Mouse (Mus musculus) cerebellum, postnatal 10 days (tissue): ENCODE results near the gene Abce1.
A peak's percentile ranks its signal among the peaks of the same experiment; 100 is the strongest.

ENCODE experiments used
- DNase-seq, 2 experiments: peaks; one replicate each; pipeline ENCODE4 v3.0.0; 2021; ENCODE audit warnings: mixed read lengths in 2 of 2

Gene Abce1

GRCm38 (mm10) chr8:79639586-79640451, 71.7 kb downstream of the Abce1 start, which contains the start of gene Otud4:
Gene Otud4, plus strand, starts transcription at chr8:79639618.
- peak; percentile 68 to 71 for DNase-seq

DNA sequence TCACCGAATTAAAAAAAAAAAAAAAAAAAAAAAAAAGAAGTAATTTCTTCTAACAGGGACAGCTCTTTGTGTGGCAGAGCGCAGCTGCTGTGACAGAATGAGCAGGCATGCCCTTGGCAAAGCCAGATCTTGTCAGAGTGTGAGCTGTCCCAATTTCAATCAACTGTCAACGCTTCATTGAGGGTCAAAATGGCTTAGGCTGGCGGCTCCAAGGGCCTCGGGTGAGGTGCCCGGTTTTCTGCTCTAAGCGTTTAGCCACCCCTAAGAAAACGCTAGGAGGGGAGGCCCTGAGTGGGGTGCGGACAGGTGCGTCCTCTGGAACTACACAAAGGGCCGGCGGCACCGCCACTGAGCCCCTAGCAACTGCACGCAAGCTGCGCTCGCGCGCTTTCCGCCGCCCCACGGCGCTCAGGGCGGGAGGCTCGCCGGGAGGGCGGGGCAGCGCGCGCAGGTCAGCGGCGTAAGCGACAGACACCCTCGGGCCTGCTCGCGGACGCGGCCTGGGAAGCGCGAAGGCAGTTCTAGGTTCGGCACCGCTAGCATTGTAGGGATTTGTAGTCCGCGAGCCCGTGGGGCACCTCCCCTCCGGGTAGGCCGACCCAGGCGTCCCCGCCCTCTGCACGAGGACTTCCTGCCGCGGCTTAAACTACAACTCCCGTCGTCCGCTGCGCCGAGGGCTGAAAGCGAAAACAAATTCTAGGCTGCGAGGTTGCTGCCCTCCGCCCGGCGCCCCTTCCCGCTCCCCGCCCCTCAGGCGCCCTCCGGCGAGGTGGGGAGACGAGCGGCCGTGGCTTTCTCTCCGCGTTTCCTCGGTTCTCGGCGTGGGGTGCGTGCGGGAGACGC, 72.6 kb downstream of the Abce1 start:
- DNase-seq = peak; percentile 97 to 98

DNA sequence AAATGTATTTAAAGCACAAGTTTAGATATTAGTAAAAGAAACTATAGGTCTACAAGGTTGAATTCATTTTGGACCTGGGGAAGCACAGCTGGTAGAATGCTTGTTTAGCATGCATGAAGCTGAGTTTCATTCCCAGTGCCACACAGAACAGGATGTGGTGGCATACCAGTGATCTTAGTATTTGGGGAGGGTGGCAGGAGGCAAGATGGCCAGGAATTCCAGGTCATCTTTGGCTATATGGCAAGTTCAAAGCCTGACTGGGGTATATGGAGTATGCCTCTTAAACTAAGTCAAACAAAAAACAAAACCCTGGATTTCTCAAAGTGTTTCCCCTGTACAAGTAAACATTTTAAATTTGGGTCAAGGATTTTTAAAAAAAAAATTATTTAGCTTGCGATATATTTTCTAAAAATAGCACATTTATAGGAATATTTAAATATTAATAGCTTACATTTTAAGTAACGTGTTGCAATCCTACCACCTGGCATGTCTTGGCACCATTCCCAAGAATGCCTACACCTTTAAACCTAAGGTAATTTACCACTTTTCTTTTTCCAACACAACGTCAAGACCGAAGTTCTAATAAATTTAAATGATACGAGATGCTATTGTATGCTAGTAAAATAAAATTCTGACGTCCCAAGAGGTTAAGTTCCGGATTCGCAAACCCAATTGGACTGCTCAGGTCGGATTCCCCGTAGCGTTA, 73.4 kb downstream of the Abce1 start:
- DNase-seq = peak; percentile 68 to 76

DNA sequence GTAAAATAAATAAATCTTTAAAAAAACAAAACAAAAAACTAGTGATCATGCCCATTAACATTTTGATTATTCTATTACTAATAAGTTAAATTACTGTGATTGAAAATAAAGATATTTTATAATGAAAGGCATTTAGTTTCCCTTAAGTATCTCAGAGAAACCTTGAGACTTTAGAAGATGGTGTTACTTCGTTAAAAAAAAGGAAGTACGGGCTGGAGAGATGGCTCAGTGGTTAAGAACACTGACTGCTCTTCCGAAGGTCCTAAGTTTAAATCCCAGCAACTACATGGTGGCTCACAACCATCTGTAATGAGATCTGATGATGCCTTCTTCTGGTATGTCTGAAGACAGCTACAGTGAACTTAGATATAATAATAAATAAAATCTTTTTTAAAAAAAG, 74.3 kb downstream of the Abce1 start:
- no peak for DNase-seq

GRCm38 (mm10) chr8:79636151-79636550, 75.4 kb downstream of the Abce1 start:
- DNase-seq = no peak

GRCm38 (mm10) chr8:79635491-79635890, 76.0 kb downstream of the Abce1 start:
- DNase-seq = no peak
